Mouse (Mus musculus) cerebellum, postnatal 25 days (tissue): Measurements from ENCODE around the gene Map3k12.
A peak's percentile ranks its signal among the peaks of the same experiment; 100 is the strongest.

Experiments used
- DNase-seq, 2 experiments: peaks; one replicate each; pipeline ENCODE4 v3.0.0; 2021; ENCODE audit warnings: mixed read lengths in 2 of 2

The Map3k12 gene

GRCm38 (mm10) chr15:102459381-102459780 lies 57.5 kb downstream of the Map3k12 start:
- no peak for DNase-seq

GRCm38 (mm10) chr15:102458904-102459317 lies 58.0 kb downstream of the Map3k12 start, which contains the start of gene Prr13:
Prr13 (plus strand) TSS chr15:102459028.
- peak; percentile 93 to 96 for DNase-seq

- DNase-seq, result no peak
These were observed 58.7 kb downstream of the Map3k12 start for GRCm38 (mm10) chr15:102458050-102458736.

GRCm38 (mm10) chr15:102455993-102456392 lies 60.9 kb downstream of the Map3k12 start:
- peak; percentile 29 to 49 for DNase-seq

- peak in 1 of 2 experiments; percentile 46 for DNase-seq
These were observed 65.0 kb downstream of the Map3k12 start for GRCm38 (mm10) chr15:102451666-102452430.

- no peak for DNase-seq
These were observed 65.9 kb downstream of the Map3k12 start for GRCm38 (mm10) chr15:102450928-102451327.

GRCm38 (mm10) chr15:102449366-102449765 lies 67.5 kb downstream of the Map3k12 start:
- DNase-seq, result no peak
